Mouse (Mus musculus) brain, embryonic 14.5 days (tissue): ENCODE results near the gene Dnmt1.

Experiments
- CTCF ChIP-seq: fragments of 200-500 bp; IDR thresholded peaks from 2 replicates; pipeline ENCODE4 v1.5.1; 2012; ENCODE audit warnings: inconsistent platforms, mild to moderate bottlenecking, moderate library complexity, borderline replicate concordance; ENCODE audit not compliant: insufficient read depth, insufficient read length; ENCODE audit errors: extremely low read depth
- POLR2A ChIP-seq: fragments of 200-500 bp; IDR thresholded peaks from 2 replicates; pipeline ENCODE4 v1.6.1; 2012; ENCODE audit warnings: mild to moderate bottlenecking, inconsistent platforms, borderline replicate concordance; ENCODE audit not compliant: poor library complexity, insufficient read depth, insufficient read length, severe bottlenecking; ENCODE audit errors: extremely low read depth

DNA sequence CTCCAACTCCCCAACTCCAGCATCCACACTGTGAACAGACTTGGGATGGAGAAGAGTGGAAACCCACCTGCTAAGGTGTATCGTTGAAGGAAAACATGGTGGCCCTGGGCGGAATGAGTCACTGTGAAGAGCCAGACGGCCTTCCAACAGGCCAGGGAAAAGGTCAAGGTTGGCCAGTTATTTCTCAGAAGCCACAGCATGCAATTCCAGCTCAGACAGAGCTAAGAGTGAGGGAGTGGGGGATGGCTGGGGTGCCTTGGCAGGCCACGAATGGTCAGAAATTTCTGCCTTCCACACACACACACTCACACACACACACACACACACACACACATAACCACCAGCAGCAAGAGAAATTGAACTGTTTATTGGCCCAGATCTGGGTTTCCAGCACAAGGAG lies 5.9 kb upstream of the Dnmt1 start:
- TF ChIP-seq CTCF (no peak), POLR2A (no peak)
